Comparison of ENCODE assay signal across 21 mouse cellular contexts in the genomic region with DNA sequence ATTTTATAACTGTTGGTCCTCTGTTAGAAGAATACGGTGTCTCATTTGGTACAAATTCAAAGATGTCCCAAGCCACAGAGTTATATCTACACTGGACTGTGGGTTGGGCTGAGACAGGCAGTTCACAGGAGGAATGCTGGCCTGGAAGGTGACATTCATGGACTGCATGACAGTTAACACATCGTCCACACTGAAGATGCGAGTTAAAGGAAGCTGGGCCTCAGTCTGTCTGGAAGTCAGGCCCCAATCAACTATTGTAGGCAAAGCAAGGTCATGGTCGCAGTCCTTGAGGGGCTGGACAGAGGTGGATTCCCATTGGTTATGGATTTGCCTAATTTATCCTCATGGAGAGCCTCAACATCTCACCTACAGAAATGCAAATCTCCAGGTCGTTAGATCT.
"Had no signal": no experiment of that assay in that cellular context is flagged by ENCODE, and none has a peak within 500 bp of the region (broad histone marks: within the 10 kb centered on the region; RNA-seq: fewer than 3 reads in every experiment).

No protein-coding gene starts in this region.

- H3K36me3 ChIP-seq: heart, embryonic 12.5 days; hindbrain, embryonic 10.5 days; hindbrain, embryonic 12.5 days; limb, embryonic 13.5 days; limb, embryonic 15.5 days; liver, embryonic 12.5 days had no signal

- H3K9ac ChIP-seq: heart, embryonic 12.5 days; hindbrain, embryonic 12.5 days; hindbrain, embryonic 14.5 days; limb, embryonic 13.5 days; limb, embryonic 15.5 days; liver, embryonic 12.5 days; liver, embryonic 14.5 days had no signal

- H3K9me3 ChIP-seq: heart, embryonic 12.5 days; hindbrain, embryonic 10.5 days; hindbrain, embryonic 12.5 days; limb, embryonic 13.5 days; limb, embryonic 15.5 days; liver, embryonic 12.5 days had no signal

- H3K4me1 ChIP-seq: limb, embryonic 15.5 days; liver, embryonic 12.5 days had no signal

- H3K4me3 ChIP-seq: heart, adult 2 months; heart, embryonic 12.5 days; hindbrain, embryonic 10.5 days; hindbrain, embryonic 12.5 days; layer of hippocampus, adult 2 months; limb, embryonic 13.5 days; limb, embryonic 15.5 days; liver, embryonic 12.5 days had no signal

- DNase-seq: gastrocnemius, postnatal 14 days; gastrocnemius, postnatal 36 days; heart, adult 2 months; heart, postnatal 10 days; heart, postnatal 4 days; kidney, adult 18-20 months; kidney, adult 8-10 months; kidney, postnatal 10 days; kidney, postnatal 25 days; kidney, postnatal 4 days; layer of hippocampus, postnatal 36 days; left cerebral cortex, postnatal 4 days had no signal

- H3K27ac ChIP-seq: heart, adult 2 months; hindbrain, embryonic 10.5 days; hindbrain, embryonic 12.5 days; hindbrain, embryonic 14.5 days; layer of hippocampus, adult 2 months; limb, embryonic 13.5 days; limb, embryonic 15.5 days; liver, embryonic 12.5 days; liver, embryonic 14.5 days had no signal

- H3K27me3 ChIP-seq: heart, embryonic 12.5 days; limb, embryonic 13.5 days; liver, embryonic 12.5 days had no signal
